Mouse (Mus musculus) myocyte (in vitro differentiated cells): ENCODE measurements around the gene Slc7a10.

Experiments used
- CEBPB ChIP-seq: IDR thresholded peaks from 2 replicates; pipeline ENCODE4 v1.6.1; 2011; ENCODE audit warnings: mild to moderate bottlenecking, moderate library complexity; ENCODE audit not compliant: poor library complexity, insufficient read depth, severe bottlenecking
- E2F4 ChIP-seq: IDR thresholded peaks from one replicate; pipeline ENCODE4 v1.6.1; 2011; ENCODE audit warnings: mild to moderate bottlenecking, control low read depth, moderate library complexity; ENCODE audit not compliant: insufficient read depth
- MAX ChIP-seq: IDR thresholded peaks from one replicate; pipeline ENCODE4 v1.6.1; 2011; ENCODE audit warnings: low read depth, mild to moderate bottlenecking, control low read depth
- MYOG ChIP-seq, 3 experiments: IDR thresholded peaks; one replicate each; pipeline ENCODE4 v1.6.1; 2011; ENCODE audit warnings: control low read depth in 2 of 3, low read depth in 2 of 3, mild to moderate bottlenecking in 2 of 3; ENCODE audit not compliant: insufficient read length in 2 of 3, control insufficient read depth in 1 of 3, insufficient read depth in 1 of 3
- POLR2A ChIP-seq: IDR thresholded peaks from one replicate; pipeline ENCODE4 v1.6.1; 2011; ENCODE audit warnings: low read depth, mild to moderate bottlenecking, control low read depth, moderate library complexity; ENCODE audit not compliant: insufficient read length
- POLR2AphosphoS2 ChIP-seq: IDR thresholded peaks from one replicate; pipeline ENCODE4 v1.6.1; 2011; ENCODE audit warnings: low read depth, control low read depth; ENCODE audit not compliant: insufficient read length
- TCF12 ChIP-seq: IDR thresholded peaks from one replicate; pipeline ENCODE4 v1.6.1; 2011; ENCODE audit warnings: mild to moderate bottlenecking, control low read depth; ENCODE audit not compliant: poor library complexity, insufficient read depth, severe bottlenecking
- USF1 ChIP-seq: IDR thresholded peaks from one replicate; pipeline ENCODE4 v1.6.1; 2011; ENCODE audit warnings: low read depth, mild to moderate bottlenecking, control low read depth, moderate library complexity

GRCm38 (mm10) chr7:35175533-35175932, 10.7 kb upstream of the Slc7a10 start:
- no peak for TF ChIP-seq POLR2A
- TF ChIP-seq MAX: no peak
- TF ChIP-seq E2F4: no peak
- no peak for TF ChIP-seq CEBPB
- no peak for TF ChIP-seq POLR2AphosphoS2
- no peak for TF ChIP-seq MYOG (IDR thresholded peaks at IDR 0.05; ENCODE audit: control insufficient read depth in 1 of 3, insufficient read depth in 1 of 3, insufficient read length in 2 of 3, low read depth in 2 of 3)
- TF ChIP-seq TCF12: no peak
- no peak for TF ChIP-seq USF1
